Mouse (Mus musculus) kidney, embryonic 15.5 days (tissue): ENCODE measurements at regions not wholly inside any gene's neighbourhood (a gene's known extent, or its start where the extent isn't known, plus 50 kb on each side); places are given as distances from the start of the nearest gene placed in this dataset.

Source experiments
- ATAC-seq: fragments of 200-750 bp; cut with Nextera tagmentation; replicated peaks from 2 replicates; pipeline ENCODE4 v1.8.0; 2017; ENCODE audit warnings: moderate TSS enrichment; ENCODE audit not compliant: low FRiP score
- H3K27ac ChIP-seq: fragments of 300-500 bp; sonication (generic); 2 replicates; pipeline ENCODE4 v1.5.1; 2015; ENCODE audit warnings: mild to moderate bottlenecking, inconsistent platforms
- H3K27me3 ChIP-seq: fragments of 300-500 bp; sonication (generic); 2 replicates; pipeline ENCODE4 v1.6.1; 2015; ENCODE audit warnings: inconsistent platforms
- H3K36me3 ChIP-seq: fragments of 300-500 bp; sonication (generic); 2 replicates; pipeline ENCODE4 v1.6.1; 2015; ENCODE audit warnings: inconsistent platforms
- H3K4me1 ChIP-seq: fragments of 300-500 bp; sonication (generic); 2 replicates; pipeline ENCODE4 v1.6.1; 2015; ENCODE audit warnings: inconsistent platforms
- H3K4me2 ChIP-seq: fragments of 300-500 bp; sonication (generic); 2 replicates; pipeline ENCODE4 v1.6.1; 2015; ENCODE audit warnings: moderate library complexity, mild to moderate bottlenecking, inconsistent platforms
- H3K4me3 ChIP-seq: fragments of 300-500 bp; sonication (generic); replicated peaks from 2 replicates; pipeline ENCODE4 v1.5.1; 2015; ENCODE audit warnings: mild to moderate bottlenecking, inconsistent platforms
- H3K9ac ChIP-seq: fragments of 300-500 bp; sonication (generic); 2 replicates; pipeline ENCODE4 v1.6.1; 2015; ENCODE audit warnings: mild to moderate bottlenecking, inconsistent platforms
- H3K9me3 ChIP-seq: fragments of 300-500 bp; sonication (generic); replicated peaks from 2 replicates; pipeline ENCODE4 v1.6.1; 2016; ENCODE audit warnings: inconsistent platforms
- WGBS: fragments of 180-500 bp; shearing (Covaris S2); methylation state at CpG from one replicate; pipeline ENCODE4 v1.1.7; 2015; ENCODE audit warnings: mixed read lengths; 5-methylcytosine and 5-hydroxymethylcytosine counted together

DNA sequence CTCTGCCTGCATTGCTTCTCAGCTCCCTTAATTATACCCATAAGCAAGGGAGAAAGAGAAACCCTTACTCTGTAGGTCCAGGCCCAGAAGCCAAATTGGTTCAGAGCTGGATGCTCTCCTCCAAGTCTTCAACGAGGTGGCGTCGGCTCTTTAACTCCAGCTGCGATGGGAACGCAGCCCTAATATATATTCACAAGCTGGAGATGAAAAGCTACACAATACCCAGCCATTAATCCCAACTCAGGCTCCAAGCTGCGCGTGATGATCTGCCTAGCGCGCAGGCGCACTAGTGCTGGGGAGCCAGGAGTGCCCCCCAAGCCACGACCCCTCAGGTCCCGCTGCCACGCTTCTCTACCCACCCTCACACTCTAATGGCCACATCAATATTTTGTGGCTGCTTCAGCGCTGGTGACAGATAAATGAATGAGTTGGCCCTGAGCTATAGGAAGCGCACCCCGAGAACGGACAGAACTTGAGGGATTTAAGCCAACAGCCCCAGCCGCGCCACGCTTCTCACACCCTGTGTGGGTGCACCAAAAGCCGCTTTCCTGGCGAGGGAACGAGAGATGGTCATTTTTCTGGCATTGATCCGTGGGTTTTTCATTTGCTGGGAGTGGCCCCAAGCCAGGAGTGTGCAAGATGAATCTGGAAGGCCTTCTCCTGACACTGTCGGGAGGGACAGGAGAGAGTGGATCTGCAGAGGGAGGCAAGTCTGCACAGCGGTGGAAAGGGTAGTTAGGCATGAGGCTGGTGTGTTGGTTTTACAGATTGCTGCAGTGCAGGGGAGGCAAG, 210.9 kb upstream of the Sdk2 start:
- H3K4me2 ChIP-seq = no peak overlapping the region
- WGBS = 77% methylated on average over 26 of the region's 26 CpGs
- H3K27ac ChIP-seq = no peak overlapping the region
- H3K27me3 ChIP-seq = no peaks in the 10 kb centered on the region; the same call in 1 of the 2 replicates
- ATAC-seq = no peak
- no peaks in the 10 kb centered on the region for H3K36me3 ChIP-seq
- 0 out of 2 replicates have a peak, but pooled peaks cover 3% of the 10 kb centered on the region for H3K4me1 ChIP-seq
- no peaks in the 10 kb centered on the region for H3K9me3 ChIP-seq
- no peak overlapping the region for H3K9ac ChIP-seq
- no peak overlapping the region for H3K4me3 ChIP-seq

DNA sequence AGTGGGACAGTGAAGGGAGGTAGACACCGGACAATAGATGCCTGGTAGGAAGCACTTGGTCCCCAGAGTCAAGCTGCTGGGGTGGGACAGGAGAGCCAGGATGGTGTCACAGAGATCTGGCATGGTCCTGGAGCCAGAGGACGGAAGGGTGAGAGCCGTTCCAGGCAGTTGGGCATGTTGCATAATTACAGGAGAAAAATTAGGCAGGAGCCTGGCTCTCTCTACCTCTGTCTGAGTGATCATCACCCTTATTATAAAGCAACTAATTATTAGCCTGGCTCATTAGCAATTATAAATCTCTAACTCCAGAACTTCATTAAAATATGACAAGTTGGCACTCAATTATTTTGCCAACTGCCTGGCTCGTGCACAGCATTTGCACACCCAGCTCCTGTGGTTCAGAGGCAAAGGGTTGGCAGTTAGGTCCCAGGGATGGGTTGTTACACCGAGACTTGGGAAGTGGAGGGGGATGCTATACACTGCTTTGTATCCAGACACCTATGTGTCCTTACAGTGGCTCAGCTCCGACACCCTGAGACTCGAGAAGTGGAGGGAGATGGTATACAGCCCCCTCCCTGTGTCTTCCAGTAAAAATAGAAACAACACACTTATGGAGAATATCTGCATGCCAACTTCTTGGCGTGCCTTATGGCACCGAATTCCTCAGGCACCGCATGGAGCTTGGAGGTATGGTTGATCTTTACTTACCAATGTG, 203.7 kb upstream of the Sdk2 start:
- H3K4me3 ChIP-seq = no peak overlapping the region
- H3K27me3 ChIP-seq = 0 out of 2 replicates have a peak, but pooled peaks cover 3% of the 10 kb centered on the region
- H3K9me3 ChIP-seq = no peaks in the 10 kb centered on the region
- no peak overlapping the region for H3K27ac ChIP-seq
- H3K4me2 ChIP-seq = no peak overlapping the region
- no peak overlapping the region for H3K9ac ChIP-seq
- H3K4me1 ChIP-seq = no peaks in the 10 kb centered on the region
- WGBS = 82% methylated on average over 10 of the region's 10 CpGs
- no peaks in the 10 kb centered on the region for H3K36me3 ChIP-seq
- no peak for ATAC-seq

DNA sequence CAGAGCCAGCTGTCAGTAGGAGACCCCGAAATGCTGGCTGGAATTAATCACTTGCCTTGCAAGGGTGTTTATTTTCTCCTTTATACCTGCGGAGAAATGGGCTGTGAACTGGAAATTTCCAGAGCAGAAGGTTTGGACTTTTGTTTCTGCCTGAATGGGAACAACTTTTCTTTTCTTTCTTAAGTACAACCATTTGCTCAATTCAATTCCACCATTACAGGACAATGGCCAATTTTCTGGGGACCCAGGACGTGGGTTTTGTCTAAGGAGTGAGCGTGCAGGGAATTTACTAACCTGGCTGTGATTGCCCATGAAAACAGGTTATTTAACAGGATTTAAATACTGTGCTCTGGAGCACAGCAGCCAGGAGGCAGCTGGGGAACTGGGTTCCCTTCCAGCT, 195.1 kb upstream of the Sdk2 start:
- H3K9ac ChIP-seq = no peak overlapping the region
- no peak overlapping the region for H3K27ac ChIP-seq
- no peaks in the 10 kb centered on the region for H3K9me3 ChIP-seq
- no peak overlapping the region for H3K4me3 ChIP-seq
- H3K27me3 ChIP-seq = no peaks in the 10 kb centered on the region; the same call in 1 of the 2 replicates
- no peak overlapping the region for H3K4me2 ChIP-seq
- no peaks in the 10 kb centered on the region for H3K4me1 ChIP-seq
- H3K36me3 ChIP-seq = no peaks in the 10 kb centered on the region
- 65% methylated on average over 4 of the region's 4 CpGs for WGBS
- no peak for ATAC-seq

DNA sequence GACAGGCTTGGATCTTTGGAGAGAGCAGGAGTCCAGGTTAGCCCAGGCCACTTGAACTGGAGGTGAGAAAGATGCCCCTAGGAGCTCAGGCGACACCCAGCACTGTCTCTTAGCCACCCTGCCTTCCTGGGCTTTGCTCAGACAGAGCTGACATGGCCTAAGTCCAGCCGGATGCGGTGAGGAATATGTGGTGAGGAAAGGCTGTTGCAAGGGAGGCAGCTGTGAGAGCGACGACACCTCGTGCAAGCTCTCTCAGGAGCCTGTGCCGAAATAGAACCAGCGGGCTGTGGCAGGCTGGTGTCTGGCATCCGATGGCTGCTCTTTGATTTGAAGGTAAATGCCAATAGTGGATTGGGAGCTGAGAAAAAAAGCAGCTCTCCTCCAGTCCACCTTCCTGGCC, 191.4 kb upstream of the Sdk2 start:
- Histone ChIP-seq H3K27me3 (no peaks in the 10 kb centered on the region; the same call in 1 of the 2 replicates), H3K36me3 (no peaks in the 10 kb centered on the region)
- ATAC-seq = no peak

DNA sequence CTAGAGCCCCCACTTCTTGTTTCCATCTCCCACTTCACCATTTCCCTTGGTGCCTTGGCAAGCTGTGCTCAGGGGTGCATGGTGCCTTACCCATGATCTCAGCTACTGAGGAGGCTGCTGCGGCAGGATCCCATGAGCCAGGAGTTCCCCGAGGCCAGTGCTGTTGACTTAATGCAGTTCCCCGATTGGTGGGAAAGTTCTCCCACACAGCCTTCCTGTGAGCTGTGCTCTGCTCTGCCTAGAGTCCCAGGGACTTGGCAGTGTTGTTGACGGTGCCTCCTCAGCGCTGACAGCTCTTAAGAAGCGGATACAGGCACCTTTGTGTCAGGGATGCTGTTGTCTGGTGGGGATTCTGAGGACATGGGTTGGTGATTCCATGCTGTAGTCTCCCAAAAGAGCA, 190.9 kb upstream of the Sdk2 start:
- Histone ChIP-seq H3K27ac (no peak overlapping the region), H3K36me3 (no peaks in the 10 kb centered on the region), H3K4me1 (no peaks in the 10 kb centered on the region), H3K4me3 (no peak overlapping the region), H3K9ac (no peak overlapping the region), H3K4me2 (no peak overlapping the region), H3K9me3 (no peaks in the 10 kb centered on the region), H3K27me3 (no peaks in the 10 kb centered on the region; the same call in 1 of the 2 replicates)
- 53% methylated on average over 6 of the region's 6 CpGs for WGBS
- ATAC-seq = no peak

More for the DNA sequence above, 191.4 kb upstream of the Sdk2 start:
- Histone ChIP-seq H3K4me2 (no peak overlapping the region), H3K9ac (no peak overlapping the region), H3K4me1 (no peaks in the 10 kb centered on the region), H3K4me3 (no peak overlapping the region), H3K27ac (no peak overlapping the region), H3K9me3 (no peaks in the 10 kb centered on the region)
- 88% methylated on average over 9 of the region's 9 CpGs for WGBS

DNA sequence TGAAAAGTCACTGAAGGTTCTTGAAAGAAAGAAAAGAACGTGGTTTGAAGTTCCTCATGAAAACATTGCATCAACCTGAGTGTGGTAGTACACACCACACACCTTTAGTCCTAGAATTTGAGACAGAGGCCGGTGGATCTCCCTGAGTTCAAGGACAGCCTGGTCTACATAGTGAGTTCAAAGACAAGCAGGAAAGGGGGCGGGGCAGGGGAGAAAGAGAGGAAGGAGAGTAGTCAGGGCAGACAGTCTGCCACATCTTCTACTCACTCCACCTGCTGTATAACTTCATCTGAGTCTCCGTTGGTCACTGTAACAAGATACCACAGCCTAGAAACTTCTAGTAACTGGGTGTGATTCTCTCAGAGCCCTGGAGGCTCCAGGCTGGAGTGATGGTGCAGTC, 190.2 kb upstream of the Sdk2 start:
- WGBS = 71% methylated on average over 4 of the region's 4 CpGs
- Histone ChIP-seq H3K27me3 (no peaks in the 10 kb centered on the region; the same call in 1 of the 2 replicates), H3K9me3 (no peaks in the 10 kb centered on the region), H3K9ac (no peak overlapping the region), H3K4me1 (no peaks in the 10 kb centered on the region), H3K4me2 (no peak overlapping the region), H3K4me3 (no peak overlapping the region), H3K27ac (no peak overlapping the region), H3K36me3 (no peaks in the 10 kb centered on the region)
- no peak for ATAC-seq

DNA sequence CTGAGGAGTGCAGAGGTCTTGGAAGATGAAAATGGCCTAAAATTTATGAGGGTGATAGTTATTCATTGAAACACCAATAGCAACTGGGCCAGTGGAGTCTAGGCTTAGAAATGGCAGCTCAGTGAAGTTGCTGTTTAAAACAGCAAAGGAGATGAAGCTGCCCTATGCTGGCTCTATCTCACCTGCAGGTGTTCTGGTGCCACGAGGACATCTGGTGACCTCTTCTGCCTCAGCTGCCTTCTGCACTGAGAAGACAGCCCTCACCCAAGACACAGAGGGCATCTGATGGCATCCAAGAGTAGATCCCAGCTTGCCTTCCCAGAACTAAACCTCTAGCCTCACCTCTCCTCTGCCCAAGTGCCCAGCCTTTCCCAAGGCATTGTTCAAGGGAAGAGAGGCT, 187.5 kb upstream of the Sdk2 start:
- Histone ChIP-seq H3K9me3 (no peaks in the 10 kb centered on the region), H3K27me3 (no peaks in the 10 kb centered on the region; the same call in 1 of the 2 replicates), H3K9ac (no peak overlapping the region), H3K4me1 (no peaks in the 10 kb centered on the region), H3K36me3 (no peaks in the 10 kb centered on the region), H3K4me2 (no peak overlapping the region), H3K4me3 (no peak overlapping the region), H3K27ac (no peak overlapping the region)
- ATAC-seq = no peak
- 71% methylated on average over 1 of the region's 1 CpGs for WGBS

DNA sequence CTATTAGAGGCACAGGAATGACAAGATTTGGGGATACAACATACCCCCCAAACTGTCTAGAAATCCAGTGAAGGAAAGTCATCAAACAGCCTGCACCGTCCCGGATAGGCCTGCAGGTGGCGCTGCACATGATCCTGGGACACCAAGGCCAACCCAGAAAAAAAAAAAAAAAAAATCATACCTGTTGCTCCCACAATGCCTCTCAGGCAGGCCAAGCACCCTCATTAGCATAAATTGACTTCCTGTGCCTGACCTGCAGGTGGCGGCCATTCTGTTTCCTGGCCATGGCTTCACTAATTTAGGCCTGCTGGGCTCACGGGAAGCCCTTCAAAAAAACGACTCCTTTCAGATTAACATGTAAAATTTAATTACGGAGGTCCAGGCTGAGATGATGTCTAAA, 184.8 kb upstream of the Sdk2 start:
- H3K4me2 ChIP-seq = no peak overlapping the region
- H3K4me3 ChIP-seq = no peak overlapping the region
- H3K9me3 ChIP-seq = no peaks in the 10 kb centered on the region
- H3K36me3 ChIP-seq = no peaks in the 10 kb centered on the region
- H3K27me3 ChIP-seq = no peaks in the 10 kb centered on the region
- WGBS = 75% methylated on average over 7 of the region's 7 CpGs
- 0 out of 2 replicates have a peak overlapping the region, but pooled peaks have one; percentile 18 for H3K27ac ChIP-seq
- no peak for ATAC-seq
- H3K4me1 ChIP-seq = no peaks in the 10 kb centered on the region
- H3K9ac ChIP-seq = no peak overlapping the region

DNA sequence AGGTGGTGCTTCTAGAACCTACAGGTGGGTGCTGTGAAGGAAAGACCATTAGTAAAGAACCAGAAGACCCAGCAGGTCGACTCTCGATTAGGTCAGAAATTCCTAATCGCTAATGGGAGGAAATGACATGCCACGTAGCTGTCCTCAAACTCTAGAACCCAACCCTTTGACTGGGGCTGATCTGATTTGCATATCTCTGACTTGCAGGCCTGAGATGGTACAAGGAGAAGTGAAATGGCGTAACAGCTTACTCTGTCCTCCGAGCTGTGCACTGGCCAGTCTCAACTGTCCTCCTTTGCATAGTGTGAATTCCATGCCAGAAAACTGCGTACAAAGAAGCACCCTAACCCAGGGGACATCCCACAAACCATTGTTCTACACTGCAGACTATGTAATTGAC, 182.4 kb upstream of the Sdk2 start:
- ATAC-seq = no peak
- no peak overlapping the region for H3K4me2 ChIP-seq
- no peak overlapping the region for H3K9ac ChIP-seq
- no peaks in the 10 kb centered on the region for H3K36me3 ChIP-seq
- H3K4me3 ChIP-seq = no peak overlapping the region
- no peaks in the 10 kb centered on the region for H3K9me3 ChIP-seq
- 87% methylated on average over 7 of the region's 7 CpGs for WGBS
- no peak overlapping the region for H3K27ac ChIP-seq
- peaks cover 2% of the 10 kb centered on the region for H3K27me3 ChIP-seq
- no peaks in the 10 kb centered on the region for H3K4me1 ChIP-seq

DNA sequence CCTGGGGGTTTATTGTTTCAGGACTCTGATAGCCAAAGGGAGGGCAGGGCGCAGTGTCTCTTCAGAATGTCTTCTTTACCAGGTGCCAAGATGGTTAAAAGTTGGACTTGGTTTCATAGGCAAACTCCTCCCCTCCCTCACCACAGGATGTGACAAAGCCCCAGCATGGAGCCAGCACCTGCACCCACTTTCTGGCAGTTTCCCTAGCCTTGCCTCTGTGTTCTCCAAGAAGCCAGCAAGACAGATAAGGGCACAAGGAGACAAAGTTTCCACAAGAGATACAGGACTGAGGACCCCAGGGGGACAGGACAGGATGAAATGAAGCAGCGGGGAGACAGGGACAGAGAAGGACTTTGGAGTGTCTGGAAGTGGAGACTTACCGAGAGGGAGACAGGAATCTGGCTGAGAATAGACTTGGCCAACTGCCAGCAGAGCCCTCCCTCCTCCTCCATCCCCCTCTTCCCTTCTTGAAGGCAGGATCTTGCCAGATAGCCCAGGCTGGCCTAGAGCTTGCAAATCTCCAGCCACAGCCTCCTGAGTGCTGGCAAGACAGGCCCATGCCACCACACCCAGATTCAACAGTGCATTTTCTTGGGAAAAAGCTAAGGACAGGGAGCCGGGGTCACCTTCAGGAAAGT, 181.5 kb upstream of the Sdk2 start:
- Histone ChIP-seq H3K4me1 (no peaks in the 10 kb centered on the region), H3K27ac (no peak overlapping the region), H3K4me2 (no peak overlapping the region), H3K27me3 (peaks cover 2% of the 10 kb centered on the region), H3K9me3 (no peaks in the 10 kb centered on the region), H3K36me3 (no peaks in the 10 kb centered on the region), H3K9ac (no peak overlapping the region), H3K4me3 (no peak overlapping the region)
- ATAC-seq = no peak
- 69% methylated on average over 4 of the region's 4 CpGs for WGBS

DNA sequence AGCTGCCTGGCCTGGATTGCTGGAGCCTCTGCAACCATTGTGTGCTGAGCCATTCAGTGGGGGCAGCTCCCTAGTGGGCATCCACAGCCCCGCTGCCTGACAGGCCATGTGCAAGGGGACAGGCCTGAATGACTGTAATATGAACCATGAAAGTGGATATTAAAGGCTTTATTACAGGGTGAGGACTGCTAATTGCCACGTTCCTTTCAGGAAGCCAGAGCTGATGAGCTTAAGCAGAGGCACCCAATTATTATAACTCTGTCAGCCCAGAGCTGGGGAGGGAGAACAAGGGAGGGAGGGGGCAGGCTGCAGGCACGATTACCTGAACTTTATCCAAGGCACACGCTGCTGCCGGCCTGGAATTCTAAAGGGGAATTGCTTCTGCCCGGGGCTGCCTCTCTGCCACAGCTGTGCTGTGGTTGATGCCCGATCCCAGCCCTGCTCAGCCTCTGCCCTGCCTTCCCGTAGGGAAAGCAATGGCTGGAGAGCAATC, 172.5 kb upstream of the Sdk2 start:
- WGBS = 16% methylated on average over 8 of the region's 8 CpGs
- ATAC-seq = no peak
- Histone ChIP-seq H3K27me3 (peaks cover 17% of the 10 kb centered on the region; the same call in 1 of the 2 replicates), H3K9ac (no peak overlapping the region), H3K4me1 (peaks cover 7% of the 10 kb centered on the region; the same call in 1 of the 2 replicates), H3K9me3 (no peaks in the 10 kb centered on the region), H3K4me3 (no peak overlapping the region), H3K36me3 (no peaks in the 10 kb centered on the region), H3K4me2 (no peak overlapping the region), H3K27ac (no peak overlapping the region)

DNA sequence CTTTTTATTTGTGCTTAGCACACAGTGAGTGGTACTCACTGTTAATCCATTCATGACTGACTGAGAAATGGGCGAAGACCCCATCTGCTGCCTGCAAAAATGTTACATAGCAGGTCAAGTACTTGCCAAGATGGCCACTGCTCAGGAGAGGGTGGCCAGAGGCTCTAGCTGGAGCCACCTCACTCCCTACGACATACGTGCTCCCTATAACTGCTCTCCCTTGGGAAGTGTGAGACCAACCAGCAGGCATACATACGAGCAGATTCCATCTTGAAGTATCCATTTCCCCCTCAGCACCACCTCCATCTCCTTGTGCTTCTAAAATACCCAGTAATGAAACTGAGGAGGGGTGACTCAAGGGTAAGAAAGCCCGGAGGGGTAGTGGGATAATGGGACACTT, 172.0 kb upstream of the Sdk2 start:
- Histone ChIP-seq H3K4me1 (peaks cover 7% of the 10 kb centered on the region; the same call in 1 of the 2 replicates), H3K27me3 (peaks cover 17% of the 10 kb centered on the region; the same call in 1 of the 2 replicates), H3K27ac (no peak overlapping the region), H3K4me2 (no peak overlapping the region), H3K36me3 (no peaks in the 10 kb centered on the region), H3K9ac (no peak overlapping the region), H3K9me3 (no peaks in the 10 kb centered on the region), H3K4me3 (no peak overlapping the region)
- 71% methylated on average over 5 of the region's 5 CpGs for WGBS
- ATAC-seq = no peak
